Mouse (Mus musculus): ENCODE measurements around the gene Palld.

GRCm38 (mm10) chr8:61758686-61759326 lies 143.7 kb downstream of the Palld start:
- no peak for TF ChIP-seq CTCF (conservative IDR thresholded peaks at IDR 0.05; ENCODE audit: insufficient read depth, insufficient read length, low read depth, low read length)
- no peak for TF ChIP-seq POLR2A (IDR thresholded peaks at IDR 0.05; ENCODE audit: low read depth, low read length)

All from kidney, adult 2 months (tissue).